Mouse (Mus musculus) neural tube, embryonic 11.5 days (tissue): ENCODE measurements around the gene Mbtd1. TPM values are rescaled to one million over a fixed set of nuclear protein-coding genes. Genes with fewer than 3 reads are reported as not detected.

Experiments used
- ATAC-seq: fragments of 200-750 bp; cut with Nextera tagmentation; 2 replicates; pipeline ENCODE4 v1.8.0; 2017; ENCODE audit warnings: moderate number of reproducible peaks, mild to moderate bottlenecking, moderate TSS enrichment, moderate library complexity; ENCODE audit not compliant: insufficient read depth, low FRiP score, low TSS enrichment
- DNase-seq: peaks from one replicate; pipeline ENCODE4 v3.0.0-alpha.2; 2015; ENCODE audit warnings: low spot score
- H3K27ac ChIP-seq: fragments of 300-500 bp; sonication (generic); 2 replicates; pipeline ENCODE4 v1.5.1; 2014; ENCODE audit warnings: low read depth, mild to moderate bottlenecking, low read length
- H3K27me3 ChIP-seq: fragments of 300-500 bp; sonication (generic); 2 replicates; pipeline ENCODE4 v1.6.1; 2014; ENCODE audit warnings: mild to moderate bottlenecking, low read length, mixed read lengths; ENCODE audit not compliant: control insufficient read depth, insufficient read depth
- H3K36me3 ChIP-seq: fragments of 300-500 bp; sonication (generic); 2 replicates; pipeline ENCODE4 v1.6.1; 2014; ENCODE audit warnings: mild to moderate bottlenecking, low read length, moderate library complexity, mixed read lengths; ENCODE audit not compliant: control insufficient read depth, insufficient read depth
- H3K4me1 ChIP-seq: fragments of 300-500 bp; sonication (generic); 2 replicates; pipeline ENCODE4 v1.6.1; 2014; ENCODE audit warnings: low read length, mixed read lengths; ENCODE audit not compliant: control insufficient read depth, insufficient read depth
- H3K4me2 ChIP-seq: fragments of 300-500 bp; sonication (generic); 2 replicates; pipeline ENCODE4 v1.6.1; 2014; ENCODE audit warnings: low read depth, mild to moderate bottlenecking, moderate library complexity
- H3K4me3 ChIP-seq: fragments of 300-500 bp; sonication (generic); 2 replicates; pipeline ENCODE4 v1.5.1; 2014; ENCODE audit warnings: low read depth, low read length
- H3K9ac ChIP-seq: fragments of 300-500 bp; sonication (generic); 2 replicates; pipeline ENCODE4 v1.6.1; 2014; ENCODE audit warnings: mild to moderate bottlenecking, low read length
- H3K9me3 ChIP-seq: fragments of 300-500 bp; sonication (generic); 2 replicates; pipeline ENCODE4 v1.6.1; 2016; ENCODE audit warnings: low read length; ENCODE audit not compliant: control insufficient read depth
- WGBS: fragments of 180-500 bp; shearing (Covaris S2); extraction: QIAGEN DNeasy Blood & Tissue Kit; methylation state at CpG from one replicate; pipeline ENCODE4 v1.1.7; 2014; 5-methylcytosine and 5-hydroxymethylcytosine counted together
- polyA plus RNA-seq: library from polyadenylated mRNA; unstranded; fragments of >200 nt; fragmentation: Nextera tagmentation; extraction: Ambion mirVana; gene quantifications from 2 replicates; pipeline ENCODE4 v1.2.1, GENCODE M21; 2014

Mbtd1 gene
- polyA plus RNA-seq, 1 experiment from 2014 or later, result 29.5 TPM

DNA sequence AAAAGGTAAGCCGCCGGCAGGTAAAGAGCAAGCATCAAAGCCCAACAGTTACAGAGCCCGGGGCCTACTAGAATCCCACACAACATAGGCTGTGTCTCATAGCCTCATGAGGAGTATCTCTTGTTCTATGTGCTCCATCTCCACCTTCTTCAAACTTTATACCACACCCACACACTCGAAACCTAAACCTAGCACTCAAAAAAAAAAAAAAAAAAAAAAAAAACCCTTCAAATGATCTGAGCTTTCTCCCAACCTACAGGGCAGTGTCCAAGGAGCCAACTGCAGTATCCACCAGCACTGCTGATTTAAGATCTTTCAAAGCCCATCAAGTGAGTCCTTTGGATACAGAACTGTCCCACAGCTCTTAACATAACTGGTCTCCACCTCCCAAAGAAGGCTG, 1.6 kb upstream of the Mbtd1 start:
- ATAC-seq (no peak), DNase-seq (no peak)
- WGBS, result 92% methylated on average over 4 of the region's 4 CpGs
- H3K4me2 ChIP-seq, result peak overlapping the region; percentile 71
- H3K27me3 ChIP-seq, result no peaks in the 10 kb centered on the region
- H3K9ac ChIP-seq, result no peak overlapping the region
- peaks cover 18% of the 10 kb centered on the region for H3K4me1 ChIP-seq
- no peaks in the 10 kb centered on the region for H3K36me3 ChIP-seq
- peak overlapping the region; percentile 98 for H3K4me3 ChIP-seq
- H3K27ac ChIP-seq, result no peak overlapping the region
- no peaks in the 10 kb centered on the region for H3K9me3 ChIP-seq

DNA sequence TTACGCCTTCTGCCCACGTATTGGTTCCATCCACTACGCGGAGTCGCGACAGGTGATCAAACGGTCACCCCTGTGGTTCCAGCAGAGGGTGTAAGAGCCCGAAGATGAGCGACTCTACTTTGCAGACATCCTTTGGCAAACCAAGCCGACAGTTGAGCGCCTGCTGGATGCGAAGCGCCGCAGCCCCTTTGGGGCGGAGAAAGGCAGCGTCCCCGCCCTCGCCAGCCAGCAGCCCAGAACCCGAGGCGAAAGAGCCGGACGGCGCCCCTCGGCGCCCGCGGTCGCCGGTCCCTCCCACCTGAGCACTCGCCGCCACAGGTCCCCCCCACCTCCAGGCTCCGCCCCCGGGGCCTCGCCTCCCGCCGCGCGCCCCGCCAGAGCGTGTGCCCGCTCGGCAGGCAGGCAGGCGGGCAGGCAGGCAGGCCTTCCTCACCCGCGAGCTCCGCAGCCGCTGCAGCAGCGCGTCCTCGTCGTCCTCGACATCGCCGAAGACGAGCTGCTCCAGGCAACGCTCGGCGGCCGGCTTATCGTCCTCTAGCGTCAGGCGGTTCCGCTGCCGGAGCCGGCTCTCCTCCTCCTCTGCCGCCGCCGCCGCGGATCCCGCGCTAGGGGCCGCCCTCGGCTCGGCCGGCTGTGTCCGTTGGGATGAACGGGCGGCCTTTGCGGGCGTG, 616 bp upstream of the Mbtd1 start:
- Histone ChIP-seq H3K9me3 (no peaks in the 10 kb centered on the region), H3K4me3 (peak overlapping the region; percentile 98), H3K4me1 (peaks cover 18% of the 10 kb centered on the region), H3K9ac (peak overlapping the region; percentile 79), H3K27ac (peak overlapping the region; percentile 84), H3K4me2 (peak overlapping the region; percentile 71), H3K27me3 (no peaks in the 10 kb centered on the region), H3K36me3 (no peaks in the 10 kb centered on the region)
- under 1% methylated on average over 74 of the region's 81 CpGs for WGBS
- ATAC-seq (peak; percentile 32), DNase-seq (no peak)

DNA sequence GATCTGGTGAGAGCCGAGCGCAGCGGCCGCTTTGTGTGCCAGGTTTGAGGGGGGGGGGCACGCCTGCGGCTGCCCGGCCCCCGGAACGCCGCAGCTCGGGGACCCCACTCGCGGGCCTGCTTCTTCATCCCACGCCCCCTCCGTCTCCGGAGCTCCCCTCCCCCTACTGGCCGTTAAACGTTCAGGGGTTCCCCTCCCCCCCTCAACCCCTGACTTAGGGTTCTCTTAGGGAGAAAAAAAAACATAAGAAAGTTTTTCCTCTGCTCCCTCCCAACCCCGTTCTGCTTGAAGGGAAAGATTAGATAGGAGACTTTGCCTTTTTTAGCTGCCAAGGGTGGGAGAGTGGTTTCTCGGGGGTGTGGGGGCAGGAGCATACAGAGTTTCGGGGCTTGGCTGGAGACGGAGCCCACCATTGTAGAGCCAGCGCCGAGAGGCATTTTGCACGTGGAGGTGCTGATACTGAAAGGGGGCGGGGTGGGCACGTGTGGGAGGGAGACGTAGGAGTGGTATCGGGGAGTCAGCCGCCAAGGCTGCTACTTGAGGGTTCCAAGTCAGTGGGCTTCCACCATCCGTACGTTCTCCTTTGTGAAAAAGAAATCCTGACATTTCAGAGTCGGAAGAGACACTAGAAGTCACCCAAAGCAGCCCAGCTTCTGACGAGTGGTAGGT, 893 bp downstream of the Mbtd1 start:
- H3K9ac ChIP-seq, result peak overlapping the region; percentile 97
- DNase-seq, result peak; percentile 43
- 1% methylated on average over 30 of the region's 34 CpGs for WGBS
- H3K27ac ChIP-seq, result peak overlapping the region; percentile 83
- H3K27me3 ChIP-seq, result no peaks in the 10 kb centered on the region
- H3K36me3 ChIP-seq, result no peaks in the 10 kb centered on the region
- H3K4me1 ChIP-seq, result peaks cover 18% of the 10 kb centered on the region
- H3K4me2 ChIP-seq, result peak overlapping the region; percentile 86
- ATAC-seq, result no peak
- peak overlapping the region; percentile 98 for H3K4me3 ChIP-seq
- no peaks in the 10 kb centered on the region for H3K9me3 ChIP-seq

DNA sequence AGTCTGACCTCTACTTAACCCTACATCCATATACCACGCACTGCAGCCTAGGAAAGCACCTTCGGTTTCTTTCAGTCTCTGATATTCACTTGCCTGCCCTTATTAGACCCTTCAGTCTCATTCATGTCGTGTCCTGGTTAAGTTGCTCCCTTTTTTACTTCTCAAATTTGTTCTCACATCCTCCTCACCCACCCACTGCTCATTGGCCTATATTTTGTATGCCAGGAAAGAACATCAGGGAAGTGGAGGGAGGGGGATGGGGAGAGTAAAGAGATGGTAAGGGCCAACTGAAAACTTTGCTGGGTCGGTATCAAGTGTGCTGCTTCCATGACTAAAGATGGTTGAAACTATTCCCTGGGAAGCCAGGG, 1.4 kb downstream of the Mbtd1 start:
- peak overlapping the region; percentile 98 for H3K4me3 ChIP-seq
- no peaks in the 10 kb centered on the region for H3K9me3 ChIP-seq
- H3K4me2 ChIP-seq, result peak overlapping the region; percentile 86
- no peaks in the 10 kb centered on the region for H3K27me3 ChIP-seq
- H3K9ac ChIP-seq, result peak overlapping the region; percentile 97
- DNase-seq, result no peak
- H3K4me1 ChIP-seq, result peaks cover 18% of the 10 kb centered on the region
- H3K36me3 ChIP-seq, result no peaks in the 10 kb centered on the region
- 3% methylated on average over 4 of the region's 4 CpGs for WGBS
- no peak for ATAC-seq
- H3K27ac ChIP-seq, result no peak overlapping the region; the same call in 1 of the 2 replicates

DNA sequence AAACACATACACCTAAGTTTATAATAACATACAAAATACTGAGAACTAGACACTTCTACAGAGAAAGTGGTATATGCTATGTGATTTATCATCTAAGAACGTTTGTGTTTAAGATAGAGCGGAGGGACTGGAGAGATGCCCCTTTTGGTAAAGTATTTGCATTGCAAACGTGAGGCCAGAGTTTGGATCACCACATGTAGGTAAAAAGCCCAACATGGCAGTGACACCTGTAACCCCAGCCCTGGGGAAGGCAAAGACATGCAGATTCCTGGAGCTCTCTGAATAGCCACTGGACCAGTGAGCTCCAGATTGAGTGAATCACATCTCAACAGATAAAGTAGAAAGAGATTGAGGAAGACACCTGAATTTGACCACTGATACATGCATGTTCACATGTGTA, 12.1 kb downstream of the Mbtd1 start:
- H3K4me1 ChIP-seq, result no peaks in the 10 kb centered on the region
- H3K9ac ChIP-seq, result no peak overlapping the region
- H3K36me3 ChIP-seq, result peaks cover 2% of the 10 kb centered on the region; the same call in 1 of the 2 replicates
- H3K4me3 ChIP-seq, result no peak overlapping the region
- WGBS, result 85% methylated on average over 3 of the region's 3 CpGs
- H3K27me3 ChIP-seq, result no peaks in the 10 kb centered on the region
- no peak overlapping the region for H3K4me2 ChIP-seq
- H3K9me3 ChIP-seq, result no peaks in the 10 kb centered on the region
- DNase-seq (no peak), ATAC-seq (no peak)
- no peak overlapping the region for H3K27ac ChIP-seq

DNA sequence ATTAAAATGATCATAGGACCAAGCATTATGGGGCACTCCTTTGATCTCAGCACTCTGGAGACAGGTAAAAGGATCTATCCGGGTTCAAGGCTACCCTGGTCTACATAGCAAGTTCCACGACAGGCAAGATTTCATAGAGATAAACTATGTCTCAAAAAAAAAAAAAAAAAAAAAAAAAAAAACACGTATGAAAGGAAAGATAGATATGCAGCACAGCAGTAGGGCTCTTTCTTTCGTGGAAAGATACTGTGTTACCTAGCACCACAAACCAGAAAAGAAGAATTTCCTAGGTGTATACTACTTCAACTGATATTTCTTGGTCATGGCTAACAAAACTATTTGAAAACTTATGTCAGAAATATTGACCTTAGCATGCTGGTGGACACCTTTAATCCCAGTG, 21.2 kb downstream of the Mbtd1 start:
- no peaks in the 10 kb centered on the region; the same call in 1 of the 2 replicates for H3K36me3 ChIP-seq

DNA sequence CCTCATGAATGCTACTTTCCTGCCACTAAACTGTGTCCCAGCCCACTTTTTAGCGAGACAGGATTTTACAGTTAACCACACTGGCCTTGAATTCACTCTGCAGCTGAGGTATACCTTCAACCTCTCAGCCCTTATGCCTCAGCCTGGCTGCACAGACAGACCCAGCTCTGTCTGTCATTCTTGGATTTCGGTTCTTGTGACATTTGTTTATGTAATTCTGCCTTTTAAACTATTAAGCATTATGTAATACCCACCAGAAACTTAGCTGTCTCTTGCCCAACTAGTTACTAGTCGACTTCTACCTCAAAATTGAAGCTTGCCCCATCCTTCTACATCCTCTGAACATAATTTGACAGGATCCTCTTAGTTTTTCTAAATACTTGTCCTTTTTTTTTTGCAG, 22.2 kb downstream of the Mbtd1 start:
- Histone ChIP-seq H3K4me1 (no peaks in the 10 kb centered on the region), H3K36me3 (no peaks in the 10 kb centered on the region; the same call in 1 of the 2 replicates), H3K27ac (no peak overlapping the region), H3K9me3 (no peaks in the 10 kb centered on the region), H3K4me2 (no peak overlapping the region), H3K9ac (no peak overlapping the region), H3K27me3 (no peaks in the 10 kb centered on the region), H3K4me3 (no peak overlapping the region)
- DNase-seq (no peak), ATAC-seq (no peak)
- 91% methylated on average over 3 of the region's 3 CpGs for WGBS

More for the DNA sequence above, 21.2 kb downstream of the Mbtd1 start:
- WGBS, result 96% methylated on average over 4 of the region's 4 CpGs
- Histone ChIP-seq H3K4me3 (no peak overlapping the region), H3K4me2 (no peak overlapping the region), H3K27ac (no peak overlapping the region), H3K4me1 (no peaks in the 10 kb centered on the region), H3K9me3 (no peaks in the 10 kb centered on the region), H3K9ac (no peak overlapping the region), H3K27me3 (no peaks in the 10 kb centered on the region)
- DNase-seq, result no peak
- no peak for ATAC-seq

DNA sequence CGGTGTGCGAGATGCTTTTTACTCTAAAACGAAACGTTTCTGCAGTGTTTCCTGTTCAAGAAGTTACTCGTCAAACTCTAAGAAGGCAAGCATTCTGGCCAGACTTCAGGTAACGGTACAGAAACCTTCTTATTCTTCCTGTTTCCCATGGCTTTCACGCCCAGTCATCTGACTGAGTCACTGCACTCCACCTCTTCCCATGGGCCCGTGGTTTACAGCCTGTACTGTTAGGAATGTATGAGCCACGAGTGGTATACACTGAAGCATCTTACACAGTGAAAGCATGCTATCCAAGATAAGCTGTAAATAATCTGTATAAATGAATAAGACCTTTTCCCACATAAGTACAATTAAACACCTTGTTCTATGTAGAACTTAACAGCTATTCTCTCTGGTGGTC, 23.2 kb downstream of the Mbtd1 start:
- ATAC-seq, result no peak
- no peak for DNase-seq
- Histone ChIP-seq H3K27me3 (no peaks in the 10 kb centered on the region), H3K36me3 (no peaks in the 10 kb centered on the region; the same call in 1 of the 2 replicates), H3K9ac (no peak overlapping the region), H3K4me3 (no peak overlapping the region), H3K4me1 (no peaks in the 10 kb centered on the region), H3K27ac (no peak overlapping the region), H3K9me3 (no peaks in the 10 kb centered on the region), H3K4me2 (no peak overlapping the region)
- WGBS, result 92% methylated on average over 9 of the region's 9 CpGs

DNA sequence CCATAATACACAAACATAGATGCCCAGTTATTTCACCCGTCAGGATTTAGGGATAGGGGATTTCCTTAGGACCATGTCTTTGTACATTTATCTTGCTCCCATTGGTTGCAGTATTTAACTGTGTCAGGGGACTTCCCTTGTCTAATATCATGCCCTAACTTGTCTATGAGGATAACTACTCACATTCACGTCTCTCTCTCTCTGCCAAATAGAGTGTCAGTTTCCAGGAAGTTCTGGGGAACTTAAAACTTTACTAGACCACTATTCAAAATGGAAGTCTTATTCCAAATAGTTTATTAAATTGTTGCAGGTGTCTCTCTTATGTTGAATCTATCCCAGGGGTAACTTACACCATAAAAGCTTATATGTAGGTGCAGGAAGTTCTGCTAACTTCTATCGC, 26.0 kb downstream of the Mbtd1 start:
- Histone ChIP-seq H3K9ac (no peak overlapping the region), H3K36me3 (no peaks in the 10 kb centered on the region; the same call in 1 of the 2 replicates), H3K4me1 (no peaks in the 10 kb centered on the region), H3K4me3 (no peak overlapping the region), H3K27ac (no peak overlapping the region), H3K9me3 (no peaks in the 10 kb centered on the region), H3K4me2 (no peak overlapping the region), H3K27me3 (no peaks in the 10 kb centered on the region)
- ATAC-seq, result no peak
- DNase-seq, result no peak
- WGBS, result 94% methylated on average over 3 of the region's 3 CpGs
